Mouse (Mus musculus) embryonic facial prominence, embryonic 10.5 days (tissue): Measurements from ENCODE around the gene Dennd6b. TPM values are rescaled to one million over a fixed set of nuclear protein-coding genes. Genes with fewer than 3 reads are reported as not detected.

Source experiments
- DNase-seq: peaks from one replicate; pipeline ENCODE4 v3.0.0-alpha.2; 2017; ENCODE audit warnings: low spot score
- H3K27ac ChIP-seq: fragments of 300-500 bp; sonication (generic); replicated peaks from 2 replicates; pipeline ENCODE4 v1.5.1; 2016; ENCODE audit warnings: mild to moderate bottlenecking
- H3K27me3 ChIP-seq: fragments of 300-500 bp; sonication (generic); replicated peaks from 2 replicates; pipeline ENCODE4 v1.6.1; 2016; ENCODE audit warnings: low read depth, mild to moderate bottlenecking; ENCODE audit not compliant: poor library complexity, severe bottlenecking
- H3K36me3 ChIP-seq: fragments of 300-500 bp; sonication (generic); replicated peaks from 2 replicates; pipeline ENCODE4 v1.6.1; 2016; ENCODE audit warnings: mild to moderate bottlenecking, moderate library complexity
- H3K4me1 ChIP-seq: fragments of 300-500 bp; sonication (generic); 2 replicates; pipeline ENCODE4 v1.6.1; 2016
- H3K4me3 ChIP-seq: fragments of 300-500 bp; sonication (generic); 2 replicates; pipeline ENCODE4 v1.5.1; 2016; ENCODE audit warnings: mild to moderate bottlenecking, moderate library complexity
- H3K9me3 ChIP-seq: fragments of 300-500 bp; sonication (generic); 2 replicates; pipeline ENCODE4 v1.6.1; 2016; ENCODE audit warnings: mild to moderate bottlenecking
- WGBS: fragments of 180-500 bp; shearing (Covaris S2); methylation state at CpG from one replicate; pipeline ENCODE4 v1.1.7; 2016; 5-methylcytosine and 5-hydroxymethylcytosine counted together
- microRNA-seq: library from miRNA; unstranded; fragments of <30 nt; microRNA quantifications from one replicate; pipeline ENCODE4, GENCODE M21; 2017
- polyA plus RNA-seq: library from polyadenylated mRNA; unstranded; fragments of >200 nt; fragmentation: Nextera tagmentation; extraction: Ambion mirVana; gene quantifications from 2 replicates; pipeline ENCODE4 v1.2.1, GENCODE M21; 2016

The Dennd6b gene
- polyA plus RNA-seq, 1 experiment from 2014 or later: 26.1 TPM

DNA sequence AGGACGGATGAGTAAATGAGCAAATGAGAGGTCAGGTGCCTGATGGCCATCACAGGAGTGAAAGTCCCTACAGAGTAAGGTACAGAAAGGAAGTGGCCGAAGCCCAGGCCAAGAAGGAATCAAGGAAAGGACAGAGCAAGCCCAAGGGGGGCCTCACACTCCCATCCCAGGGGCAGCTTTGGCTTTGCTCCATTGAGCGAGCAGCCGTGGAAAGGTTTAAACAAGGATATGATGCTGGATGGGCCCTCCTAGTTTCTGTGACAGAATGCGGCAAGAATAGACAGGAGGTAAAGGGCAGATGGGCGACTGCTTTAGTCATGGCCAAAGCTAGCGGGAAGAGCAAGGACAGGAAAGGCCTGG is 58.3 kb downstream of the Dennd6b start:
- WGBS: 88% methylated on average over 7 of the region's 7 CpGs
- no peaks in the 10 kb centered on the region for H3K9me3 ChIP-seq
- DNase-seq: no peak
- H3K4me3 ChIP-seq: no peak overlapping the region
- H3K36me3 ChIP-seq: peaks cover 5% of the 10 kb centered on the region
- peaks cover 46% of the 10 kb centered on the region for H3K4me1 ChIP-seq
- H3K27me3 ChIP-seq: peaks cover 53% of the 10 kb centered on the region
- H3K27ac ChIP-seq: no peak overlapping the region

DNA sequence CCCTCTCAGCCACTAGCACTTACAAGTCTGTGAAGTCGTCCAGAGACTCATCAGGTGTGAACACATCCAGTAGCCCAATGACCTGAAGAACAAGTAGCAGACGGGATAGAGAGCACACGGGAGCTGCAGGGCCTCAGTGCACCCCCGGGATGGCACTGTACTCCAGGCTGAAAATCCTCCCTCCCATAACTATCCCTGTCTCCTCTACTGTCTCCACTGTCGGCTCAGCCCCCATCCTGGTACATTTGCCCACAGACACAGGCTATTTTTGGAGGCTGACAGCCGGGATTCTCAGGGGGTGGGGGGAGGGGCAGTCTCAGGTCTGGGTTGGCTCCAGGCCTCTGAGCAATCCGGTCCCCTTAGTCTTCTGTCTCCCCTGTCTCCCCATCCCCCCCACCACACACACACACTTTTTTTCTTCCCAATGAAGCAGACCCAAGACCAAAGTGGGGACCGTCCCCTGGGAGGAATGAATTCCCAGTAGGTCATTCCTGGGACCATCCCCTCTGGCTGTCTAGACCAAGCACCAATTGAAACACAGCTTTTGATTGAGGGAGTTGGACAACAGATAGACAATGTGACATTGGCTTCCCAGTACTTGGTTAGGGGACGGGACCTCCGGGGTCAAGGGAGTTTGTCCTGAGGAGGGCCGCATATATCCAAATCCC is 58.8 kb downstream of the Dennd6b start:
- H3K27ac ChIP-seq: no peak overlapping the region
- peaks cover 46% of the 10 kb centered on the region for H3K4me1 ChIP-seq
- no peak for DNase-seq
- H3K27me3 ChIP-seq: peaks cover 48% of the 10 kb centered on the region
- WGBS: 67% methylated on average over 11 of the region's 11 CpGs
- H3K36me3 ChIP-seq: peaks cover 6% of the 10 kb centered on the region
- H3K4me3 ChIP-seq: no peak overlapping the region
- no peaks in the 10 kb centered on the region for H3K9me3 ChIP-seq

DNA sequence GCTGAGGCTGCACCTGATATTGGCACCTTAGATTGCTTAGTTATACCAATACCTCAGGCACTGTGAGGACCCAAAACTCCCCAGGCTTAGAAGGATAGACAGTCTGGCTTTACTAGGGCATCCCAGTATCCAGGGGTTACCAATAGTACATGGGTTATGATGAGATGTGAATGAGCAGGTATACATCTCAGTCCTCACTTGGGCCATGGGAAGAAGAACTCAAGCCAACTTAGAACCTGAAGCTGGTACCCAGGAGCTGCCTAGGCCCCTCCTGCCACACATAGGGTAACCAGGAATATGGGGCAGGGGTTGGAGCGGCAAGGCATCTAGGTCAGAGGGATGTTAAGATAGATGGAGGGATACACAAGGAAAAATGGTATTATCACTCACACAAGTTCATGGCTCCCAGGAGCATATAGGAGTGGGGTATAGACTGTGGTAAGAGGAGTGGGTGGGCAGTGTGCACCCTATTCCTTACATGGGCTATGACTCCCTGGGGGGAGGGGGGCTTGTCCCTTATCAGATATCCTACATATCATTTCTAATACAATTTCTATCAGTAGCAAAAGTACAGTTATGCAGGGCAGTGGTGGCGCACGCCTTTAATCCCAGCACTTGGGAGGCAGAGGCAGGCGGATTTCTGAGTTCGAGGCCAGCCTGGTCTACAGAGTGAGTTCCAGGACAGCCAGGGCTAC is 59.7 kb downstream of the Dennd6b start:
- H3K27me3 ChIP-seq: peaks cover 39% of the 10 kb centered on the region
- 91% methylated on average over 5 of the region's 5 CpGs for WGBS
- no peaks in the 10 kb centered on the region for H3K9me3 ChIP-seq
- no peak overlapping the region for H3K27ac ChIP-seq
- DNase-seq: no peak
- no peak overlapping the region for H3K4me3 ChIP-seq
- peaks cover 15% of the 10 kb centered on the region for H3K36me3 ChIP-seq
- peaks cover 38% of the 10 kb centered on the region for H3K4me1 ChIP-seq

Small RNA genes lying within 50 kb of the gene (microRNA-seq; reads per million reads assigned to microRNA genes)
- gene Mir6958: 3.4 reads per million, percentile 4 among the genes with 10 or more reads in this experiment
- gene Mir7118: 1.5 reads per million

Other genes starting within 250 kb of the Dennd6b start
- not detected in 2 replicates for gene Ttll8, start 242.1 kb downstream of the Dennd6b start, polyA plus RNA-seq
- gene Mlc1, start 217.5 kb downstream of the Dennd6b start, polyA plus RNA-seq: 1.0 and 1.5 TPM in 2 replicates
- not detected in 2 replicates for gene Mov10l1, start 213.6 kb downstream of the Dennd6b start, polyA plus RNA-seq
- 0.21 and 0.50 TPM in 2 replicates for gene Panx2, start 136.8 kb downstream of the Dennd6b start, polyA plus RNA-seq
- 52.1 and 52.4 TPM in 2 replicates for gene Trabd, start 121.4 kb downstream of the Dennd6b start, polyA plus RNA-seq
- gene Selenoo, start 107.4 kb downstream of the Dennd6b start, polyA plus RNA-seq: 12.9 and 13.0 TPM in 2 replicates
- 25.9 and 28.8 TPM in 2 replicates for gene Tubgcp6, start 73.4 kb downstream of the Dennd6b start, polyA plus RNA-seq
- gene Hdac10, start 67.8 kb downstream of the Dennd6b start, polyA plus RNA-seq: 15.9 and 16.1 TPM in 2 replicates
- 16.6 and 19.6 TPM in 2 replicates for gene Mapk12, start 55.8 kb downstream of the Dennd6b start, polyA plus RNA-seq
- 16.1 and 20.6 TPM in 2 replicates for gene Mapk11, start 46.9 kb downstream of the Dennd6b start, polyA plus RNA-seq
- gene Plxnb2, start 15.7 kb downstream of the Dennd6b start, polyA plus RNA-seq: 146 and 152 TPM in 2 replicates
- 23.8 and 26.8 TPM in 2 replicates for gene Ppp6r2, start 15.1 kb upstream of the Dennd6b start, polyA plus RNA-seq
- 80.6 and 85.5 TPM in 2 replicates for gene Sbf1, start 118.8 kb upstream of the Dennd6b start, polyA plus RNA-seq
- 0.30 and 0.34 TPM in 2 replicates for gene Adm2, start 126.2 kb upstream of the Dennd6b start, polyA plus RNA-seq
- not detected in 2 replicates for gene Miox, start 137.9 kb upstream of the Dennd6b start, polyA plus RNA-seq
- 49.1 and 52.2 TPM in 2 replicates for gene Lmf2, start 159.2 kb upstream of the Dennd6b start, polyA plus RNA-seq
- gene Ncaph2, start 159.2 kb upstream of the Dennd6b start, polyA plus RNA-seq: 180 and 188 TPM in 2 replicates
- 5.3 and 8.5 TPM in 2 replicates for gene Sco2, start 177.3 kb upstream of the Dennd6b start, polyA plus RNA-seq
- gene Tymp, start 180.5 kb upstream of the Dennd6b start, polyA plus RNA-seq: 0.98 and 1.5 TPM in 2 replicates
- 0.40 and 0.57 TPM in 2 replicates for gene Odf3b, start 182.8 kb upstream of the Dennd6b start, polyA plus RNA-seq
- gene Klhdc7b, start 188.4 kb upstream of the Dennd6b start, polyA plus RNA-seq: not detected in 2 replicates
- not detected in 2 replicates for gene Syce3, start 214.0 kb upstream of the Dennd6b start, polyA plus RNA-seq
- gene Cpt1b, start 229.4 kb upstream of the Dennd6b start, polyA plus RNA-seq: 0.66 and 1.1 TPM in 2 replicates
- gene C730034F03Rik, start 233.1 kb upstream of the Dennd6b start, polyA plus RNA-seq: 4.2 and 4.4 TPM in 2 replicates
- not detected in 2 replicates for gene Gm44502, start 233.2 kb upstream of the Dennd6b start, polyA plus RNA-seq
- 42.5 and 43.5 TPM in 2 replicates for gene Chkb, start 233.4 kb upstream of the Dennd6b start, polyA plus RNA-seq